Mouse (Mus musculus) embryonic stem cell, embryonic (primary cell): ENCODE measurements around the gene A4galt.

Experiments
- CTCF ChIA-PET, 4 experiments: fragments of 300-600 bp in 2 of 4; fragments of 350-600 bp in 2 of 4; sonication (Branson Sonifier 250); formaldehyde crosslinking; loops; one replicate each; lab custom pipeline; 2022; ENCODE audit warnings: inconsistent platforms in 2 of 4; lab: Charles Lee
- POLR2A ChIA-PET, 4 experiments: fragments of 300-600 bp in 2 of 4; fragments of 350-600 bp in 2 of 4; sonication (Branson Sonifier 250); formaldehyde crosslinking; loops; one replicate each; lab custom pipeline; 2022; ENCODE audit warnings: antibody characterized with exemption in 4 of 4, inconsistent platforms in 1 of 4; lab: Charles Lee

Gene A4galt

GRCm38 (mm10) chr15:83250651-83251175 lies 861 bp downstream of the A4galt start:
- ChIA-PET CTCF (interaction anchor here in 3 of 4 experiments (0.7 to 1.4 kb wide), 3 partner anchors 44 to 93 kb away, joined by 3 to 4 read pairs (median 3); no protein-coding TSS in a partner anchor), POLR2A (interaction anchor here (0.5 to 12.8 kb wide), 62 partner anchors 8 to 305 kb away, joined by 3 to 230 read pairs (median 5); partner anchors contain the start of genes Poldip3 (in 4 of the 4) and Pacsin2 (in 1 of the 4))

- CTCF ChIA-PET, result interaction anchor here (0.5 to 1.4 kb wide), 6 partner anchors 15 to 325 kb away, joined by 3 to 4 read pairs (median 3); no protein-coding TSS in a partner anchor
- POLR2A ChIA-PET, result interaction anchor here (0.6 to 12.8 kb wide), 61 partner anchors 8 to 476 kb away, joined by 3 to 230 read pairs (median 5); partner anchors contain the start of genes Poldip3 (in 4 of the 4), Pacsin2 (in 1 of the 4) and Scube1 (in 1 of the 4)
These were observed 1.9 kb downstream of the A4galt start for GRCm38 (mm10) chr15:83249535-83250287.

GRCm38 (mm10) chr15:83248236-83248844 lies 3.2 kb downstream of the A4galt start:
- CTCF ChIA-PET, result interaction anchor here in 3 of 4 experiments (0.5 to 1.4 kb wide), 6 partner anchors 13 to 1406 kb away, joined by 3 to 5 read pairs (median 4); no protein-coding TSS in a partner anchor
- POLR2A ChIA-PET, result interaction anchor here (0.6 to 12.8 kb wide), 57 partner anchors 8 to 1683 kb away, joined by 3 to 230 read pairs (median 4); partner anchors contain the start of genes Poldip3 (in 4 of the 4), Cyb5r3 (in 1 of the 4) and Rrp7a (in 1 of the 4)

GRCm38 (mm10) chr15:83244371-83244770 lies 7.2 kb downstream of the A4galt start:
- POLR2A ChIA-PET, result interaction anchor here in 3 of 4 experiments (0.6 to 12.8 kb wide), 26 partner anchors 7 to 1358 kb away, joined by 3 to 230 read pairs (median 5); partner anchors contain the start of gene Poldip3 (in 3 of the 3)
- CTCF ChIA-PET, result interaction anchor here in 2 of 4 experiments (0.7 to 1.7 kb wide), 5 partner anchors 10 to 57 kb away, joined by 3 to 4 read pairs (median 3); no protein-coding TSS in a partner anchor

GRCm38 (mm10) chr15:83241961-83242680 lies 9.5 kb downstream of the A4galt start:
- POLR2A ChIA-PET, result interaction anchor here (0.7 to 2.7 kb wide), 13 partner anchors 9 to 93 kb away, joined by 3 to 27 read pairs (median 4); partner anchors contain the start of genes A4galt (in 2 of the 4) and Poldip3 (in 2 of the 4)
- CTCF ChIA-PET, result interaction anchor here in 2 of 4 experiments (0.6 to 1.0 kb wide), 2 partner anchors 12 to 233 kb away, joined by 3 to 4 read pairs; no protein-coding TSS in a partner anchor

- POLR2A ChIA-PET, result interaction anchor here in 3 of 4 experiments (0.6 to 2.7 kb wide), 7 partner anchors 8 to 92 kb away, joined by 3 to 27 read pairs (median 6); partner anchors contain the start of genes Poldip3 (in 2 of the 3) and A4galt (in 1 of the 3)
- CTCF ChIA-PET, result interaction anchor here in 1 of 4 experiments (1.0 kb wide), 1 partner anchor 13 kb away, joined by 4 read pairs; no protein-coding TSS in a partner anchor
These were observed 10.1 kb downstream of the A4galt start for GRCm38 (mm10) chr15:83241497-83241896.

- ChIA-PET CTCF (interaction anchor here in 2 of 4 experiments (0.6 to 1.7 kb wide), 8 partner anchors 27 to 1276 kb away, joined by 3 to 6 read pairs (median 4); no protein-coding TSS in a partner anchor), POLR2A (interaction anchor here (0.5 to 9.8 kb wide), 53 partner anchors 8 to 1514 kb away, joined by 3 to 230 read pairs (median 5); partner anchors contain the start of genes Poldip3 (in 4 of the 4), A4galt (in 3 of the 4) and Cyb5r3 (in 1 of the 4))
These were observed 13.9 kb downstream of the A4galt start for GRCm38 (mm10) chr15:83237460-83238243.

GRCm38 (mm10) chr15:83236824-83237223 lies 14.8 kb downstream of the A4galt start:
- CTCF ChIA-PET, result interaction anchor here in 2 of 4 experiments (0.6 to 1.7 kb wide), 8 partner anchors 26 to 1381 kb away, joined by 3 to 6 read pairs (median 4); no protein-coding TSS in a partner anchor
- POLR2A ChIA-PET, result interaction anchor here (0.6 to 9.8 kb wide), 59 partner anchors 8 to 1468 kb away, joined by 3 to 230 read pairs (median 5); partner anchors contain the start of genes Poldip3 (in 4 of the 4), A4galt (in 3 of the 4), Cyb5r3 (in 1 of the 4) and Scube1 (in 1 of the 4)

- POLR2A ChIA-PET, result interaction anchor here (0.7 to 9.8 kb wide), 19 partner anchors 8 to 518 kb away, joined by 3 to 114 read pairs (median 5); partner anchors contain the start of genes Poldip3 (in 2 of the 4) and A4galt (in 1 of the 4)
- CTCF ChIA-PET, result interaction anchor here in 1 of 4 experiments (0.9 kb wide), 1 partner anchor 24 kb away, joined by 4 read pairs; no protein-coding TSS in a partner anchor
These were observed 18.2 kb downstream of the A4galt start for GRCm38 (mm10) chr15:83233219-83233992.

- POLR2A ChIA-PET, result interaction anchor here (0.6 to 10.6 kb wide), 7 partner anchors 8 to 78 kb away, joined by 3 to 114 read pairs (median 4); partner anchors contain the start of genes Poldip3 (in 2 of the 4) and A4galt (in 1 of the 4)
- CTCF ChIA-PET, result no interaction called here
These were observed 24.0 kb downstream of the A4galt start for GRCm38 (mm10) chr15:83227559-83227958.

GRCm38 (mm10) chr15:83226871-83227270 lies 24.7 kb downstream of the A4galt start:
- CTCF ChIA-PET, result interaction anchor here in 1 of 4 experiments (0.5 kb wide), 1 partner anchor 73 kb away, joined by 3 read pairs; no protein-coding TSS in a partner anchor

GRCm38 (mm10) chr15:83226066-83226834 lies 25.3 kb downstream of the A4galt start:
- ChIA-PET POLR2A (interaction anchor here in 2 of 4 experiments (0.9 to 10.6 kb wide), 6 partner anchors 9 to 77 kb away, joined by 3 to 114 read pairs (median 41); partner anchors contain the start of genes Poldip3 (in 2 of the 2) and A4galt (in 1 of the 2)), CTCF (interaction anchor here in 1 of 4 experiments (0.5 kb wide), 1 partner anchor 74 kb away, joined by 3 read pairs; no protein-coding TSS in a partner anchor)

More at GRCm38 (mm10) chr15:83226871-83227270, 24.7 kb downstream of the A4galt start:
- POLR2A ChIA-PET, result interaction anchor here (0.6 to 10.6 kb wide), 7 partner anchors 9 to 78 kb away, joined by 3 to 114 read pairs (median 7); partner anchors contain the start of genes A4galt (in 1 of the 4) and Poldip3 (in 1 of the 4)

GRCm38 (mm10) chr15:83224136-83224766 lies 27.3 kb downstream of the A4galt start:
- ChIA-PET POLR2A (interaction anchor here (0.6 to 10.6 kb wide), 37 partner anchors 8 to 340 kb away, joined by 3 to 114 read pairs (median 5); partner anchors contain the start of genes A4galt (in 3 of the 4), Poldip3 (in 3 of the 4) and Cyb5r3 (in 1 of the 4)), CTCF (interaction anchor here (0.5 to 1.9 kb wide), 15 partner anchors 14 to 957 kb away, joined by 3 to 12 read pairs (median 3); no protein-coding TSS in a partner anchor)
